Mouse (Mus musculus) ES-Bruce4 (cell line): ENCODE data around the gene Itga5.

Source experiments
- CTCF ChIP-seq: IDR thresholded peaks from one replicate; pipeline ENCODE4 v1.8.1; 2011; ENCODE audit warnings: low read depth, low read length
- POLR2A ChIP-seq: IDR thresholded peaks from one replicate; pipeline ENCODE4 v1.8.1; 2011; ENCODE audit warnings: low read length; ENCODE audit not compliant: insufficient read depth

- peak; percentile 71 for TF ChIP-seq CTCF
- TF ChIP-seq POLR2A: no peak
These were observed 59.4 kb downstream of the Itga5 start for GRCm38 (mm10) chr15:103307125-103307524.
